Mouse (Mus musculus) testis, adult 2 months (tissue): Measurements from ENCODE around the gene Nppc.

Experiments used
- CTCF ChIP-seq: fragments of 200-500 bp; IDR thresholded peaks from 2 replicates; pipeline ENCODE4 v1.5.1; 2012; ENCODE audit warnings: low read depth, mild to moderate bottlenecking, inconsistent platforms, low read length, moderate library complexity; ENCODE audit not compliant: control insufficient read depth, insufficient read depth, insufficient replicate concordance
- POLR2A ChIP-seq: fragments of 200-500 bp; IDR thresholded peaks from 2 replicates; pipeline ENCODE4 v1.6.1; 2012; ENCODE audit warnings: low read depth, mild to moderate bottlenecking, inconsistent platforms, low read length, moderate library complexity; ENCODE audit not compliant: control insufficient read depth

GRCm38 (mm10) chr1:86700367-86700766 is 30.0 kb upstream of the Nppc start:
- TF ChIP-seq POLR2A (no peak), CTCF (no peak)
